Mouse (Mus musculus): ENCODE measurements at regions not wholly inside any gene's neighbourhood (a gene's known extent, or its start where the extent isn't known, plus 50 kb on each side); places are given as distances from the start of the nearest gene placed in this dataset.

- no peak for DNase-seq (ENCODE audit: low read depth, low spot score)
- no peaks in the 10 kb centered on the region for H3K36me3 ChIP-seq (ENCODE audit: control insufficient read depth in 1 of 2, insufficient read depth in 2 of 2, low read length in 2 of 2)
- no peaks in the 10 kb centered on the region for H3K27me3 ChIP-seq (ENCODE audit: control insufficient read depth in 1 of 2, insufficient read depth in 2 of 2, low read length in 2 of 2)
- H3K9me3 ChIP-seq (replicated peaks; ENCODE audit: insufficient read depth, low read length): no peaks in the 10 kb centered on the region
- no peak for TF ChIP-seq BHLHE40 (IDR thresholded peaks at IDR 0.05; ENCODE audit: borderline replicate concordance, low read depth, low read length)
- no peak for TF ChIP-seq MYC (IDR thresholded peaks at IDR 0.05; ENCODE audit: low read depth, low read length)
- no peak for TF ChIP-seq MAX (IDR thresholded peaks at IDR 0.05; ENCODE audit: low read length)
- TF ChIP-seq UBTF (IDR thresholded peaks at IDR 0.05; ENCODE audit: borderline replicate concordance, insufficient read depth, low read depth, low read length): no peak
- TF ChIP-seq USF2 (IDR thresholded peaks at IDR 0.05; ENCODE audit: borderline replicate concordance in 1 of 2, insufficient read depth in 1 of 2, low read depth in 1 of 2, low read length in 2 of 2): no peak
- no peak for TF ChIP-seq ETS1 (IDR thresholded peaks at IDR 0.05; ENCODE audit: low read depth, low read length)
- TF ChIP-seq ZMIZ1 (IDR thresholded peaks at IDR 0.05; ENCODE audit: low read depth, low read length): no peak
- H3K27ac ChIP-seq (ENCODE audit: control insufficient read depth, low read depth, low read length): no peak overlapping the region
- H3K9ac ChIP-seq (ENCODE audit: control insufficient read depth, low read depth, low read length, poor library complexity, severe bottlenecking): no peak overlapping the region
- no peaks in the 10 kb centered on the region for H3K79me2 ChIP-seq (ENCODE audit: control insufficient read depth, insufficient read depth, low read length, poor library complexity)
- H3K4me3 ChIP-seq (ENCODE audit: control insufficient read depth in 1 of 2, insufficient read depth in 1 of 2, low read depth in 2 of 2, low read length in 2 of 2): no peak overlapping the region
- H3K4me1 ChIP-seq (ENCODE audit: control insufficient read depth in 1 of 2, insufficient read depth in 2 of 2, low read length in 2 of 2): no peaks in the 10 kb centered on the region
Observed at GRCm38 (mm10) chr1:73839351-73839750, 284.9 kb downstream of the Tns1 start.

GRCm38 (mm10) chr1:73836680-73837079 lies 287.6 kb downstream of the Tns1 start:
- H3K27ac ChIP-seq (ENCODE audit: control insufficient read depth, low read depth, low read length): no peak overlapping the region
- no peak overlapping the region for H3K4me3 ChIP-seq (ENCODE audit: control insufficient read depth in 1 of 2, insufficient read depth in 1 of 2, low read depth in 2 of 2, low read length in 2 of 2)
- H3K27me3 ChIP-seq (ENCODE audit: control insufficient read depth in 1 of 2, insufficient read depth in 2 of 2, low read length in 2 of 2): no peaks in the 10 kb centered on the region
- H3K36me3 ChIP-seq (ENCODE audit: control insufficient read depth in 1 of 2, insufficient read depth in 2 of 2, low read length in 2 of 2): no peaks in the 10 kb centered on the region
- no peaks in the 10 kb centered on the region for H3K4me1 ChIP-seq (ENCODE audit: control insufficient read depth in 1 of 2, insufficient read depth in 2 of 2, low read length in 2 of 2)
- no peaks in the 10 kb centered on the region; the same call in 1 of the 2 replicates for H3K9me3 ChIP-seq (replicated peaks; ENCODE audit: insufficient read depth, low read length)
- no peak for DNase-seq (ENCODE audit: low read depth, low spot score)
- TF ChIP-seq MAFK (IDR thresholded peaks at IDR 0.05; ENCODE audit: borderline replicate concordance, low read depth, low read length) (no peak), ETS1 (IDR thresholded peaks at IDR 0.05; ENCODE audit: low read depth, low read length) (no peak)
- H3K9ac ChIP-seq (ENCODE audit: control insufficient read depth, low read depth, low read length, poor library complexity, severe bottlenecking): no peak overlapping the region
- no peaks in the 10 kb centered on the region for H3K79me2 ChIP-seq (ENCODE audit: control insufficient read depth, insufficient read depth, low read length, poor library complexity)

GRCm38 (mm10) chr1:73834566-73834965 lies 289.7 kb downstream of the Tns1 start:
- DNase-seq (ENCODE audit: low read depth, low spot score): no peak
- TF ChIP-seq ZC3H11A (IDR thresholded peaks at IDR 0.05; ENCODE audit: low read depth, low read length) (no peak), MXI1 (IDR thresholded peaks at IDR 0.05; ENCODE audit: low read depth, low read length) (no peak), ZNF384 (IDR thresholded peaks at IDR 0.05; ENCODE audit: low read depth, low read length) (no peak)
- no peaks in the 10 kb centered on the region for H3K4me1 ChIP-seq (ENCODE audit: control insufficient read depth in 1 of 2, insufficient read depth in 2 of 2, low read length in 2 of 2)
- H3K4me3 ChIP-seq (ENCODE audit: control insufficient read depth in 1 of 2, insufficient read depth in 1 of 2, low read depth in 2 of 2, low read length in 2 of 2): no peak overlapping the region
- H3K27me3 ChIP-seq (ENCODE audit: control insufficient read depth in 1 of 2, insufficient read depth in 2 of 2, low read length in 2 of 2): no peaks in the 10 kb centered on the region
- H3K9ac ChIP-seq (ENCODE audit: control insufficient read depth, low read depth, low read length, poor library complexity, severe bottlenecking): no peak overlapping the region
- no peak overlapping the region for H3K27ac ChIP-seq (ENCODE audit: control insufficient read depth, low read depth, low read length)
- no peaks in the 10 kb centered on the region for H3K79me2 ChIP-seq (ENCODE audit: control insufficient read depth, insufficient read depth, low read length, poor library complexity)
- H3K36me3 ChIP-seq (ENCODE audit: control insufficient read depth in 1 of 2, insufficient read depth in 2 of 2, low read length in 2 of 2): no peaks in the 10 kb centered on the region
- no peaks in the 10 kb centered on the region; the same call in 1 of the 2 replicates for H3K9me3 ChIP-seq (replicated peaks; ENCODE audit: insufficient read depth, low read length)
